17 mouse cellular contexts compared by ENCODE assay signal in the genomic region with DNA sequence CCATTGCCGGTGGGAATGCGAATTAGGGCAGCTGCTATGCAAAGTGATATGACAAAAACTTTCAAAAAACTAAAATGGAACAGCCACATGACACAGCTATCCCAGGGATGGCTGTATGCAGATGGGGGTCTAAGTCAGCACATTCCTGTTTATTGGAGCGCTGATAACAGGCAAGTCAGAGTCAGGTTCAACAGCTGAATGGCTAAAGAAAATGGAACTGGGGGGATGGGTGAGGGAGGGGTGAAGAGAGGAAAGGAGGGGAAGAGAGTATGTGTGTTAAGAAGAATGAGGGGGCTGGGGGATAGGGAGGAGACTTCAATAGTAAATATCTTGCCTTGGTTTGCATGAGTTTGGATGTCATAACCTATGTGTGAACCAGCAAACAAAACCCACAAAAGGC.
"Had no signal": no experiment of that assay in that cellular context is flagged by ENCODE, and none has a peak within 500 bp of the region (broad histone marks: within the 10 kb centered on the region; RNA-seq: fewer than 3 reads in every experiment).

No protein-coding gene starts in this region.

- DNase-seq: lung, adult 18-20 months; lung, embryonic 14.5 days; lung, postnatal 10 days; lung, postnatal 4 days; midbrain, embryonic 14.5 days; right cerebral cortex, adult 18-20 months; right cerebral cortex, postnatal 25 days; right cerebral cortex, postnatal 4 days; spleen, adult 18-20 months; thymus, adult 18-20 months; thymus, postnatal 14 days; thymus, postnatal 36 days had no signal

- H3K4me3 ChIP-seq: midbrain, embryonic 10.5 days; midbrain, embryonic 12.5 days; myocyte; neural tube, embryonic 13.5 days; neural tube, embryonic 15.5 days had no signal

- H3K27ac ChIP-seq: midbrain, embryonic 10.5 days; midbrain, embryonic 12.5 days; neural tube, embryonic 13.5 days; neural tube, embryonic 15.5 days had no signal

- H3K4me1 ChIP-seq: midbrain, embryonic 12.5 days; neural tube, embryonic 13.5 days; neural tube, embryonic 15.5 days had no signal

- H3K36me3 ChIP-seq: midbrain, embryonic 10.5 days; midbrain, embryonic 12.5 days; neural tube, embryonic 13.5 days; neural tube, embryonic 15.5 days had no signal

- H3K27me3 ChIP-seq: midbrain, embryonic 12.5 days; neural tube, embryonic 13.5 days; neural tube, embryonic 15.5 days had no signal
